Mouse (Mus musculus) thymus, adult 2 months (tissue): ENCODE measurements at regions not wholly inside any gene's neighbourhood (a gene's known extent, or its start where the extent isn't known, plus 50 kb on each side); places are given as distances from the start of the nearest gene placed in this dataset.

Source experiments
- DNase-seq: peaks from one replicate; pipeline ENCODE4 v3.0.0; 2021
- H3K27ac ChIP-seq: fragments of 200-500 bp; 2 replicates; pipeline ENCODE4 v1.5.1; 2012; ENCODE audit warnings: low read length, control low read depth; ENCODE audit not compliant: control insufficient read depth, insufficient read depth
- H3K27me3 ChIP-seq: fragments of 200-500 bp; 2 replicates; pipeline ENCODE4 v1.6.1; 2012; ENCODE audit warnings: mild to moderate bottlenecking, low read length, moderate library complexity, mixed read lengths; ENCODE audit not compliant: control insufficient read depth, insufficient read depth
- H3K36me3 ChIP-seq: fragments of 200-500 bp; 2 replicates; pipeline ENCODE4 v1.6.1; 2012; ENCODE audit warnings: mild to moderate bottlenecking, low read length, moderate library complexity; ENCODE audit not compliant: control insufficient read depth, insufficient read depth
- H3K4me1 ChIP-seq: fragments of 200-500 bp; replicated peaks from 2 replicates; pipeline ENCODE4 v1.6.1; 2012; ENCODE audit warnings: low read length; ENCODE audit not compliant: control insufficient read depth, insufficient read depth
- H3K4me3 ChIP-seq: fragments of 200-500 bp; 2 replicates; pipeline ENCODE4 v1.5.1; 2012; ENCODE audit warnings: mild to moderate bottlenecking, low read length, control low read depth, moderate library complexity; ENCODE audit not compliant: control insufficient read depth, insufficient read depth
- CTCF ChIP-seq: fragments of 200-500 bp; IDR thresholded peaks from 2 replicates; pipeline ENCODE4 v1.5.1; 2012; ENCODE audit warnings: mild to moderate bottlenecking, control low read depth, low read length, moderate library complexity, borderline replicate concordance; ENCODE audit not compliant: control insufficient read depth, poor library complexity, insufficient read depth; ENCODE audit errors: extremely low read depth
- POLR2A ChIP-seq: fragments of 200-500 bp; IDR thresholded peaks from 2 replicates; pipeline ENCODE4 v1.6.1; 2012; ENCODE audit warnings: mild to moderate bottlenecking, low read length, control low read depth, moderate library complexity; ENCODE audit not compliant: control insufficient read depth, poor library complexity, insufficient read depth; ENCODE audit errors: extremely low read depth
- WGBS: fragments of 180-500 bp; shearing (Covaris S2); methylation state at CpG from one replicate; pipeline ENCODE4 v1.1.7; 2018; 5-methylcytosine and 5-hydroxymethylcytosine counted together

DNA sequence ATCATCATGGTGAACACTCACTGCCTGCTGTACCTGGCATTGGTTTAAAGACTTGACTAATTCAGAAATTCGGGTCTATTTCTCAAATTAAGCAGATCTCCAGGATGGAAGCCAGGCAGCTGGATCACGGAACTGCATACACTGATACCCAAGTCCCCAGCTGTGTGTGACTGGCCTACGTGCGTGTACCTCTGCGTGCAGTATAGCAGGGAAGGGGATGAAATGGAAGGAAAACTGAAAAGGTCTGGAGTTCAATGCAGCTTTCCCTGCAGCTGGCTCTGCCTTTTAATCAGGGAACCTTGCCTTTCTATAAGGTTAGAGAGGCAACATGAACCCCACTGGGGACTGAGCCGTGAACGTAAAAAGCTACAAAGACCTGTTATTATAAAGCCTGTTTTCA is 106.7 kb upstream of the Camk1g start:
- H3K4me3 ChIP-seq, result no peak overlapping the region
- no peaks in the 10 kb centered on the region for H3K27me3 ChIP-seq
- TF ChIP-seq POLR2A, result no peak
- no peak for TF ChIP-seq CTCF
- 97% methylated on average over 7 of the region's 7 CpGs for WGBS
- H3K4me1 ChIP-seq, result no peaks in the 10 kb centered on the region
- H3K36me3 ChIP-seq, result no peaks in the 10 kb centered on the region
- DNase-seq, result no peak
- no peak overlapping the region for H3K27ac ChIP-seq

DNA sequence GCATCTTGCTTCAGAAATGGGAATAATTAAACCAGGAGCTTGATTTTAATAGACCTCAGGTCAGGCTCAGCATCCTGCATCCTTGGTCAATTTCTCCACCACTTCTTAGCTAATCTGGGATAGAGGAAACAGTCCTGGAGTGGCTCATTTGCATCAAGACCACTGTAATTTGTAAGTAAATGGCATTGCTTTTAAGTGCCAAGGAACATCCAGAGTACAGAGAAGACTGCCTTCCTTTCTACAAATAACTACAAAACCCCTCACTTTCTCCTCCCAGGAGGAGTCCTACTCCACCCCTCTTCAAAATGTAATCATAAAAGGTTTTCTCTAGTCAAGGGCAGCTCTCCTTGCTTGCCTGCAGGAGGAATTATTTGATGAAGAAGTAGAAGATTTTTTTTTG is 96.2 kb upstream of the Camk1g start:
- H3K4me3 ChIP-seq, result no peak overlapping the region
- no peaks in the 10 kb centered on the region for H3K4me1 ChIP-seq
- H3K36me3 ChIP-seq, result no peaks in the 10 kb centered on the region
- no peak for TF ChIP-seq CTCF
- no peak for TF ChIP-seq POLR2A
- no peak overlapping the region for H3K27ac ChIP-seq
- no peaks in the 10 kb centered on the region for H3K27me3 ChIP-seq
- no peak for DNase-seq

DNA sequence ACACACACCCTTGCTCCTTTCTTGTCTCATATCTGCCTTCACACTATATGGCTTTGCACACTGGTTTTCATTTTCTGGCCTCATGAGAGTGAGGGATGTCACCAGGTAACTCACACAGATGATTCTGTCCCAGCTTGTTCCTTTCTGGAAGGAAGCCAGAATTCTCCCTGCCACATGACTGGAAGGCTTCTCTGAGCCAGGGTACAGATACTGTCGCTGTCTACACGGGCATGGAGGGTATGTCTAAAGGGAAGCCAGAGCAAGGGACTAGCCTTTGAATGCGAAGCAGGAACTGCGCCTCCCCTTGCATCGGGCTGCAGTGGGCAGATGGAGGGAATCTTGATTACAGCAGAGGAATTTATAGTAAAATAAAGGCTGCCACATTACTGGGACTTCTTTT is 89.6 kb upstream of the Camk1g start:
- no peak for DNase-seq
- TF ChIP-seq CTCF, result no peak
- no peak for TF ChIP-seq POLR2A
- 87% methylated on average over 5 of the region's 5 CpGs for WGBS

GRCm38 (mm10) chr1:193457908-193458307 is 87.8 kb upstream of the Camk1g start:
- H3K27ac ChIP-seq, result no peak overlapping the region

More for the DNA sequence above, 89.6 kb upstream of the Camk1g start:
- no peak overlapping the region for H3K4me3 ChIP-seq
- H3K27me3 ChIP-seq, result no peaks in the 10 kb centered on the region
- H3K4me1 ChIP-seq, result peaks cover 8% of the 10 kb centered on the region
- no peak overlapping the region for H3K27ac ChIP-seq
- no peaks in the 10 kb centered on the region for H3K36me3 ChIP-seq

GRCm38 (mm10) chr1:193453654-193454053 is 83.6 kb upstream of the Camk1g start:
- no peaks in the 10 kb centered on the region for H3K27me3 ChIP-seq
- H3K27ac ChIP-seq, result no peak overlapping the region
- no peak for DNase-seq
- no peak for TF ChIP-seq CTCF
- no peak for TF ChIP-seq POLR2A
- no peaks in the 10 kb centered on the region for H3K36me3 ChIP-seq
- 93% methylated on average over 2 of the region's 2 CpGs for WGBS
- peaks cover 27% of the 10 kb centered on the region for H3K4me1 ChIP-seq
- H3K4me3 ChIP-seq, result no peak overlapping the region

More at GRCm38 (mm10) chr1:193457908-193458307, 87.8 kb upstream of the Camk1g start:
- WGBS, result 99% methylated on average over 2 of the region's 2 CpGs
- Histone ChIP-seq H3K27me3 (no peaks in the 10 kb centered on the region), H3K4me3 (no peak overlapping the region), H3K4me1 (peaks cover 8% of the 10 kb centered on the region), H3K36me3 (no peaks in the 10 kb centered on the region)
- TF ChIP-seq POLR2A, result no peak
- no peak for TF ChIP-seq CTCF
- DNase-seq, result no peak

- Histone ChIP-seq H3K27me3 (no peaks in the 10 kb centered on the region), H3K36me3 (no peaks in the 10 kb centered on the region), H3K4me1 (peaks cover 32% of the 10 kb centered on the region), H3K4me3 (no peak overlapping the region), H3K27ac (no peak overlapping the region)
- DNase-seq, result no peak
- no peak for TF ChIP-seq POLR2A
- TF ChIP-seq CTCF, result no peak
- 75% methylated on average over 4 of the region's 4 CpGs for WGBS
These were observed 81.5 kb upstream of the Camk1g start for GRCm38 (mm10) chr1:193451471-193452135.

DNA sequence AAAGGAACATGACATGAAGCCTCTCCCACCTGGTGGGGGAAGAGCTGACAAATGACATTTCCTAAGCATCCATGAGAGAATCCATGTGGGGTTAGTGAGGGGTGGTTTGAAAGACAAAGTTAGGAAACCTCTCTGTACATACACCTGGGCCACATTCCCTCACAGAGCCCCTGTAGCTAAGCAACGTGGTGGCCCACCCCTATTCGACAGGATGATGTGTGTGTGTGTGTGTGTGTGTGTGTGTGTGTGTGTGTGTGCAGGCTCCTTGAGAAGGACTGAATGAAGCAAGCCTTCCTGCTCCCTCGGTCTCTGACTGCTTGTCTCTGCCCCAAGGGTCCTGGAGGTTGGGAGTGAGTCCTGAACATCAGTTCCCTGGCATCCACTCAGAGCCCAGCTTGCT is 80.7 kb upstream of the Camk1g start:
- Histone ChIP-seq H3K27me3 (no peaks in the 10 kb centered on the region), H3K4me1 (peaks cover 36% of the 10 kb centered on the region), H3K4me3 (no peak overlapping the region), H3K27ac (no peak overlapping the region; the same call in 1 of the 2 replicates), H3K36me3 (no peaks in the 10 kb centered on the region)
- peak; percentile 52 for DNase-seq
- TF ChIP-seq CTCF (no peak), POLR2A (no peak)
- 24% methylated on average over 3 of the region's 3 CpGs for WGBS
